Mouse (Mus musculus) naive thymus-derived CD4-positive, alpha-beta T cell, adult 2 months (primary cell): ENCODE data around the gene Fam199x.

Experiments used
- DNase-seq: peaks from one replicate; pipeline ENCODE4 v3.0.0-alpha.2; 2011; ENCODE audit warnings: low read depth

Fam199x gene

DNA sequence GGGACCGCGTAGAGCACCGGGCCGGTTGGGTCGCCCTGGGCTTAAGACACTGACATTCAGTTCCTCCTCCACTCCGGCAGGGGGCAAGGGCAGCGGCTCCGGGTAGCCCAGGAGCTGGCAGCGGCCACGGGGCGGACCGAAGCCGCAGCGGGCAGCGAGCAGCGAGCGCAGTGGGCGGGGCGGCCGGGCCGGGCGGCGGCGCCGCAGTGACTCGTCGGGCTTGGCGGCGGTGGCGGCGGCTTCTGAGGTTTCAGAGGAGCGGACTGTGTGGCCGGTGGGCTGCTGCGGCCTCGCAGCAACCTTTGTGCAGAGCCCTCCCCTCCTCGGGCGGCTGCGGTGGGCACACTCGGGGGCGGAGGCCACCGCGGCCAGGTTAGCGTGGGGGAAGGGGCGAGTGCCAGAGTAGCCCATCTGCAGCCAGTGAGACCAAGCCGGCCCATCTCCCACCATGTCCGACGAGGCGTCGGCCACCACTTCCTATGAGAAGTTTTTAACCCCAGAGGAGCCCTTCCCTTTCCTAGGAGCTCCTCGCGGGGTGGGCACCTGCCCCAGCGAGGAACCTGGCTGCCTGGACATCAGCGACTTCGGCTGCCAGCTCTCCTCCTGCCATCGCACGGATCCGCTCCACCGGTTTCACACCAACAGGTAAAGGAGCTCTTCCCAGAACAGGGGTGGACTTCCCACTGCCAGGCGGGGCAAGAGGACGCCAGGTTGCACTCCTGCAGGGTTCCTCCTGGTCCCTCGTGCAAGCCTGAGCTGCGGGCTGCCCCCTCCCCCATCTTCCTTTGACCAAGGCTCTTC is at the start of gene Fam199x:
Gene Fam199x (plus strand): TSS at position 170 of the 801 bp plus-strand sequence.
- DNase-seq = peak; percentile 77

- peak; percentile 78 for DNase-seq
Observed at GRCm38 (mm10) chrX:137015099-137015709, 34.2 kb upstream of the Fam199x start.

- DNase-seq = no peak
Observed at GRCm38 (mm10) chrX:137017668-137018067, 31.7 kb upstream of the Fam199x start.

DNA sequence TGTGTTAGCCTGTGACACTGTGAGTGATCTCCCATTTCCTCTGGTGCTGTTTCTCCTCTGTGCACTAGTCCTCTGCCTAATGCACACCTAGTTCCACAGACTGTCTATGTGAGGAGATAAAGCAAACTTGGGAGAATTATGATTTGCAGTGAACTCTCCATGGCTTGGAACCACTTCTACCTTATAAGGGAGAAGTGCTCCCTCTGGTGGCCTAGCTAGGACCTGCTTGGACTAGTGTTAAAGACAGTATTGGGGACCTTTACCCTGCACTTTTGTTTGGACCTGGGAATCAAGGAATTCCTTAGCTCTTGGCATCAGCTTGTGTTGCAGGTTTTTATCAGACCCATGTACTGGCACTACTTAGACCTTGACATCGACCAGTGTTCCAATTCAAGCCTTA is 30.1 kb upstream of the Fam199x start:
- DNase-seq = peak; percentile 74

DNA sequence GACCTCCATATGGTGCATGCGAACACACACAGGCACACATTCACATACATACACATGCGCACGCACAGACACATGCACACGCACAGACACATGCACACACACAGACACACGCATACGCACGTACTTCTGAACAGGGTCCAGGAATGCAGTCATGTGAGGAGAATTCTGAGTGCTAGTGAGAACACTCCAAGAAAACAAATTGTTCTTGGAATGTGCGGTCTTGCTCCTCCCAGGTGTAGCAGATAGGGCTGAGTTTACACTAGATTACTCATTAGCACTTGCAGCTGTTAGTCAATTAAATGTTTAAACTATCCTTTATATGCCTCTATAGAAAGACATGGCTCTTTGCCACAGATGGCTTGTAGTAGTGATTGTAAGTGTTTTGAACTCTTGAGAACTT is 18.5 kb upstream of the Fam199x start:
- no peak for DNase-seq

DNA sequence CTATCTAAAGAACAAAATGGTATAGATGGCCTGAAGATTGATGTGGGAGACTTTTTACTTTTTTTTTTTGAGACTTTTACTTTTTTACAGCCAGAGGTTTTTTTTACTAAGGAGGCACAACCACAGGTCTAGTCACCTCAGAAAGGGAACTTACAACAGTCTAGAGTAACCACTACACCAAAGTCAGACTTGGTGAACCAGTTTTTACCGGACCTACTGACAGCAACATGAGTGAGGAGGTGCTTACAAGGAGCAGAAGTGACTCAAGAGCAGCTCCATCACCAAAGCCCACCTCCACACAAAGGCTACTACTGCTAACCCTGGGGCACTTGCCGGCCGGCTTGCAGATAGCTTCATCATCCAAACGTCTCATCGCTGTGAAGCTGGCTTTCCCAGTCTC is 17.7 kb upstream of the Fam199x start:
- DNase-seq = no peak

DNA sequence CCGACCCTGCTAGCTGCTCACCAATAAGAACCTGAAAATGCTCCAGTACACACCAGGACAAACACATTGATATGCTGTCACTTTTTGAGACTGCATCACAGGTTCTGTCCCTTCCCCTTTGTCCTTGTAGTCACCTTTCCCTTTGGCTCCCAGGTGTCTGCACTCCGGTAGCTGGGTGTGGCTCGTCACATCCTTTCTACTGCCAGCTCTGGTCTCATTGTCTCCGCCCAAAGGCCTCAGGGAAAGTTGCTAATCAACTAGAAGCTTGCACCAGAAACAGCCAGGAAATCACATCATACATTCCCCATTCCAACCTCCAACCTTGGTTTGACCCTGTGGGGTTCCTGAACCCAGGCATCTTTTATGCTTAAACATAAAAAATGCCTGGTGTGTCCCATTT is 15.1 kb upstream of the Fam199x start:
- no peak for DNase-seq

GRCm38 (mm10) chrX:137037470-137037999 is 11.9 kb upstream of the Fam199x start:
- DNase-seq = no peak

DNA sequence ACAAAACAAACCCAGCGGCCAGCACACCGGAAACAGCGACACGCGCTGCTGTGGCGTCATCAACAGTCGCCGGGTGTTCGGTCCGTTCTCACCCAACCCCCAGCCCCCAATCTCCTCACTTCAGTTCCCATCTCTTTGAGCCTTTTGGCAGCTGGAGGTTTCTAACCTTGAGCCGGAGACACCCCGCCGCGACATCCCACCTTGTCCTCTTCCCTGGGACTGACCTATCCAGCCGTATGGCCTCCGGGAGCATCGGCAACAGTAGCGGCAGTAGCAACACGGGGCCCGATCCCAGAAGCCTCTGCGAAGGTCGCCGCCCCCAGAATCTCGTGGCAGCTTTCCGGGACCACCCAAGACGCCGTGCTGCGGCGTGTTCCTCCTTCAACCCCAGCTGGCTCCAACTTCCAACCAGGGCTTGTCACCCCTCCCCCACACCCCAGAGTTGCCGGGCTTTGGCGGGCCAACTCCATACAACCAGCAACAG is 11.4 kb upstream of the Fam199x start, which contains the start of gene Slc25a53:
Gene Slc25a53 (minus strand): TSS at position 303 of the 484 bp plus-strand sequence.
- DNase-seq = peak; percentile 84

GRCm38 (mm10) chrX:137038502-137038901 is 10.9 kb upstream of the Fam199x start:
- DNase-seq = no peak

DNA sequence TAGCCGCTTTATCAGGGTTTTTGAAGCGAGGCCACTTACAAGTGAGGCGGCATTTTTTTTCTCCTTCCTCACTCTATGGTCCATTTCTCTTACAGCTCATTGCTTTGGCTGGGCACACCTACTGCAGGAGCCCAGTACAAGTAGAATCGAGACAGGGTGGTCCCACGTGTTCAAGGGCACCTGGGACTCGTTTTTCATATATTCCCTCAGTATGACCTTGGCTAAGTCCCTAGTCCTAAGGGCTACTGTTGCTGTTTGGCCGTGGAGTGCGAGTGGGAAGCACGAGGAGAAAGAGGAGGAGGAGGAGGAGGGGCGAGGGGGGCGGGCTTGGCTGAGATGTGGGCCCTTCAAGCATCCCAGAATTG is 352 bp upstream of the Fam199x start:
- no peak for DNase-seq

DNA sequence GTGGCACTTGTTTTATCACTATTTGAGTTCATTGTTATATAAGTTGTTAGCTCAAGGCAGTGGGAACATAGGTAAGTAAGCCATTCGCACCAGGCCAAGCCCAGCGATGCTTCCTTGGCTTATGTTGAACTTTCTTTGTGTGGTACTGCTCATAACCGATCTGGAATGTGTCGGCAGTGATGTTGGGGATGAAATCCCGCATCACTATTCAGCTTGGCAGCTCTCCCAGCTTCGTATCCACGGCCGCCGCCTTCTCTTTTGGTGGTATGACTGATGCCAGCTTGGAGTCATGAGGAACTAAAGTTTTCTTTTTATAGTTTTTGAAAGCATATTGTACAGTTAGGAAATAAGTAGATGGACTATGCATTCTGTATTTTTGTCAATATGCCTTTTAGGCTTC is 13.8 kb downstream of the Fam199x start:
- DNase-seq = no peak

DNA sequence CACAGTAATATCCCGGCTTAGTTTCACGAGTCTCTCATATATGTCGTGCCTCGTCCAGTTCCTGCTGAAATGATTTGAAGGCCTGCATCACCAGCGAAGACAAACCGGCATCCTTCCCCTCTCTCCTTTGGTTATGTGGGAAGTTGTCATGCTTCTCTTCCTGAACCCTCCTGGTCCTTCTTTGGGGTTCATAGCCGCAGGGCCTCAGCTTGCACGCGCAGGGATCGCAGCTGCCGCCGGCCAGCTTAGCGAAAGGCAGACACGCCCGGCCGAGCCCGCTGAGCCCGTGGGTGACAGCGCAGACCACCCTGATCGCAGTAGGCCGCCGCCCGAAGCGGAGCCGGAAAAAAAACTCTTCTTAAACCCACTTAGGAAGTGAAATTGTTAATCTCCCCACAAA is 55.1 kb downstream of the Fam199x start:
- DNase-seq = no peak

- DNase-seq = no peak
Observed at GRCm38 (mm10) chrX:137106498-137106897, 57.1 kb downstream of the Fam199x start.

GRCm38 (mm10) chrX:137118097-137118746 is 68.8 kb downstream of the Fam199x start:
- peak; percentile 13 for DNase-seq

- DNase-seq = no peak
Observed at GRCm38 (mm10) chrX:137119675-137120423, 70.5 kb downstream of the Fam199x start.

- no peak for DNase-seq
Observed at GRCm38 (mm10) chrX:137121718-137122117, 72.3 kb downstream of the Fam199x start, which contains the start of gene Esx1. TSS of gene Esx1 (minus strand) at chrX:137122083.

- DNase-seq = no peak
Observed at GRCm38 (mm10) chrX:137127542-137127941, 78.1 kb downstream of the Fam199x start.
